Mouse (Mus musculus): Measurements from ENCODE around the gene Ccdc127.
A peak's percentile ranks its signal among the peaks of the same experiment; 100 is the strongest.

Gene Ccdc127

GRCm38 (mm10) chr13:74349566-74350434 is at the start of gene Ccdc127, which contains the start of gene Sdha:
Gene Ccdc127, plus strand, starts transcription at chr13:74350309.
Gene Sdha, minus strand, starts transcription at chr13:74350280.
- DNase-seq (ENCODE audit: low spot score): peak; percentile 99

- DNase-seq (ENCODE audit: low spot score): peak; percentile 89
These were observed 49.0 kb upstream of the Ccdc127 start for GRCm38 (mm10) chr13:74300925-74301606.

DNA sequence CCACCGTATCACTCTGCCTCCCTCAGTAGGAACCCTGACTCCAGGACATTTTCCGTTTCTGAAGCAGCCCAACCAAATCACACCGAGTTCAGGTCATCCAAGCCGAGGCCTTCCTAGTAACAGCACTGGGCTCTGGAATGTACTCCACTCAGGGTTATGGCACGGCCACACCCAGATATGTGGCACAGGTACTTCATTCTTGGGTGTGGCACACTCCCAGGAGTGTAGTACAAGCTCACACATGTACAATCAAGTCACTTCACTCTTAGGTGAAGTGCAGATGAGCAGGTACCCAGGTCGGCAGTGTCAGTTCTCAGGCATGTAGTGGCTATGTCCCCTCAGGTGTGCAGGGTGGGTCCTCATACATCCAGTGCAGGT is 48.5 kb upstream of the Ccdc127 start:
- no peak for DNase-seq (ENCODE audit: low spot score)

- DNase-seq (ENCODE audit: low spot score): no peak
These were observed 47.8 kb upstream of the Ccdc127 start for GRCm38 (mm10) chr13:74302050-74303037.

DNA sequence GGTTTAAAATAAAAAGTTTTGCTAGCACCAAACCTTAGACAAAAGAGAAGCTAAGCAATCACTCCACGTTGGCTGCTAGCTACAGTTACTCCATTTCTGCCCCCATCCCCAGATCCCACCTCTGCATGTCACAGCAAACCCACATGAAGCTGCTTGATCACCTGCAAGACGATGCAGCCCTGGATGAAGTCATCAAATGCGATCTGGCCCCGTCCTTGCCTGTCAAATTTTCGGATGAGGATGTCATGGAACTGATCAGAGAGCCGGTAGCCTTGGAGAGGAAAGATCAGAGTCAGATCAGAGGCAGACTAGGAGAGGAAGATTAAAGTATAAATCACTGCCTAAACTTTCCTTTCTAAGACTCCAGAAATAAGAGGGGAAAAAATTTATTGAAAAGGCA is 44.7 kb upstream of the Ccdc127 start:
- DNase-seq (ENCODE audit: low spot score): no peak

DNA sequence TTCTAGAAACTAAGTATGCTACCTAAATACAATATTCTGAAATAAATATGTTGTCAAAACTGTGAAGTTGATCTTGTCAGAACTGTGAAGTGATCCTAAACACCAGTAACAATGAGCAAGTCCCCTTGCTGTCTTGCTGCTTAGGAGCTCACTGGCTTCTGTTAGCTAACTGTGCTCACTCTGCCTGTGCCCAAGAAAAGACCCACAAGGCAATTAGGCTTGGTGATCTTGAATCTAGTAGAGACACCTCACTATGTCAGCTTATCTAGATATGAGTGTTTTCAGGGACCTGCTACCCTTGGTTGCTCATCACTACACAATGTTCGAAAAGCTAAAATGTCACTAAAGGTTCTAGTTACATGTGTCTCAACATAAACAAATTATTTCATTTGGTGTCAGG is 44.3 kb upstream of the Ccdc127 start:
- no peak for DNase-seq (ENCODE audit: low spot score)

GRCm38 (mm10) chr13:74314616-74315015 is 35.5 kb upstream of the Ccdc127 start:
- no peak for DNase-seq (ENCODE audit: low spot score)

GRCm38 (mm10) chr13:74316386-74316785 is 33.7 kb upstream of the Ccdc127 start:
- no peak for DNase-seq (ENCODE audit: low spot score)

GRCm38 (mm10) chr13:74316789-74317169 is 33.3 kb upstream of the Ccdc127 start:
- no peak for DNase-seq (ENCODE audit: low spot score)

DNA sequence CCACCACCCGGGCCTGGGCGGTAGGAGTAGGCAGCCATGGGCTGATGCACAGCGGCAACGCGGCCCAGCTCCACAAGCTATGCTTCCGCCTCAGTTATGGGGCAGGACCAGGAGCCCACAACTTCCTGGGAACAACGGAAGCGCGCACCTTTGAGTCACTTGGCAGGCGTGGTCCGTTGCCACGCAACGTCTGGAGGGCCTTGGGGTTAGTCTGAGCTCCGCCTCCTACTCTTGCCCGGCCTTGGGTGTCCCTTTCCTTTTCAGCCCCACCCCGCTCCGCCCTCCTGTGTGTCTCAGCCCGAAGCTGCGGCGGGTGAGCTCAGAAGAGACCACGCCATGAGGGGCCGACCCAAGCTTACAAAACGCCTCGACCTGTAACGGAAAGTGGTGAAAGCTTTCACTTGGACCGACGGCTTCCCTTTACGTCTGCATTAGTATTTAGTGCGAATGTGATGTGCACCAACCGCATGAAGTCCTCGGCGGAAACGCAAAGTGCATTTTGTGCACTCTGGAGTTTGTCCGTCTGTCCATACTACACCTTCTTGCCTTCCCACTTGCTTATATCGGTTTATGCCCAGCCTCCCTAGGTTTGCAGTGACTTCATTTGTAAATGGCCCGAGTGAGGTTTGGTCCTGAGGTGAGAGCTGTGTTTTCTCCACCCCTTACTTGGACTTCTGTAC is 32.8 kb upstream of the Ccdc127 start, which contains the start of gene Pdcd6:
Gene Pdcd6, minus strand, starts transcription at position 411 of the 680 bp plus-strand sequence.
- peak; percentile 92 for DNase-seq (ENCODE audit: low spot score)

DNA sequence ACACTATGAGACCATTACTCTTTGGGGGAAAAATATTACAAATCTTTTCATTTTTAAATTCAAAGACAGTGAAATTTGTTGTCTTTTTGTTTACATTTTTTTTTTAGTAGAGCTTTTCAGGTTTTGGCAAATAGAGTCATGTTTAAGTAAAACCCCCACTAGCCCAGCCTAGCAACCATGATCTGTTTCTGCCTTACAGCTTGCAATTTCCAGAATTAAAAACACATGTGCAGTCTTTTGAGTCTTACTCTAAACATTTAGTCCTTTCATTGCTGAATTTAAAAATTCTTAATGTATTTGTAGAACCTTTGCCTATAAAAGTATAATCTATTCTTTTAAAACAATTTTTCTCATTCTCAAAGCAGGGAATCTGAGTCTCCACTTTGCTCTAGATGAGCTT is 20.8 kb upstream of the Ccdc127 start:
- no peak for DNase-seq (ENCODE audit: low spot score)

- peak; percentile 77 for DNase-seq (ENCODE audit: low spot score)
These were observed 9.1 kb upstream of the Ccdc127 start for GRCm38 (mm10) chr13:74341036-74341435.

- DNase-seq (ENCODE audit: low spot score): no peak
These were observed 362 bp downstream of the Ccdc127 start for GRCm38 (mm10) chr13:74350435-74350906.

- DNase-seq (ENCODE audit: low spot score): no peak
These were observed 6.4 kb downstream of the Ccdc127 start for GRCm38 (mm10) chr13:74356491-74356890.

DNA sequence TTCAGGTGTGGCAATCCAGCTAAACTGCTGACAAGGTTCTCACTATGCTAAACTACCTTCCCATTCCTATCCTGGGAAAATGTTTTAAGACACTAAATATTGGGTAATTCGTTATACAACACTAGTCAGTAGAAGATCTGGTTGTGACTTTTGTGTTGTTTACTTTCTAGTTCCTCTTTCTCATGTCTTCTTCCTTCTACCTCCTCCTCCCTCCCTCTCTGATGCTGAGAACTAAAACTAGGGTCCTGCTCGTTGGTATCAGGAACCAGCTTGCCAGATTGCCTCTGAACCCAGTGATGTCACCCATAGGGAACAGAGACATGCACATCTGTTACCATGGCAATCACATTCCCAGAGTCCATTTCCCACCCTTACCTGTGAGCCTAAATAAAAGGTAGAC is 12.1 kb downstream of the Ccdc127 start:
- DNase-seq (ENCODE audit: low spot score): no peak

DNA sequence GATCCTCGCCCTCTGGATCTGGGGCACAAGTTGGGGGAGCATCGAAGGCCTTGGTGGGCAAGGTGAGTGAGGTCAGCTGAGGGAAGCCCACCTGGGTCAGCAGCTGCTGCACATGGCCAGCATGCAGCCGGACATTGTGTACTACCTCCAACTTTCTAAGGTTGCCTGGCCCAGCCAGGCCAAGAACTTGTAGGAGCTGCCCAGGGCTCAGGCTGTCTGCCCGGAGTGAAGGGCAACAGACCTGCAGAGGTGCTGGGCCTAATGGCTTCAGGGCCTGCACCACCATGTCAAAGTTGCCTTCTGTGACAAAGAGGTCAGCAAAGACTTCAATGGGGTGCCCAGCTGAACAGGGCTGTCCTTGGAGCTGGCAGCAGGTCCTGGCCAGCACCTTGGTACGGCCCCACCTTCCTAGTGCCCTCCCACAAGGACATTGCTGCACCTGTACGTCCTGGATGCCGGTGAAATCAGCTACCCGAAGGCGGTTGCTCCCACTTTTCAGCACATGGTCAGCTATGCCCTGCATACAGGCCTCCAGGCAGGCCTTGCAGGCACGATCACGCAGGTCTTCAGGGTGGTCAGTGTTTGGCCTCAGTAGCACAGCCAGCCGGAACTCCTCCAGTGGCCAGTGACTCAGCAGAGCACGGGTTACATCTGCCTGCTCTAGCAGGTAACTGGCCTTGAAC is 13.2 kb downstream of the Ccdc127 start:
- DNase-seq (ENCODE audit: low spot score): no peak

- no peak for DNase-seq (ENCODE audit: low spot score)
These were observed 13.7 kb downstream of the Ccdc127 start, which contains the start of gene Lrrc14b for GRCm38 (mm10) chr13:74363859-74364235. Gene Lrrc14b, minus strand, starts transcription at chr13:74364005.

- DNase-seq (ENCODE audit: low spot score): peak; percentile 3
These were observed 31.6 kb downstream of the Ccdc127 start for GRCm38 (mm10) chr13:74381533-74382276.

- peak; percentile 11 for DNase-seq (ENCODE audit: low spot score)
These were observed 32.2 kb downstream of the Ccdc127 start for GRCm38 (mm10) chr13:74382289-74382688.

- no peak for DNase-seq (ENCODE audit: low spot score)
These were observed 39.6 kb downstream of the Ccdc127 start for GRCm38 (mm10) chr13:74389730-74390129.
